Mouse (Mus musculus) layer of hippocampus, postnatal 10 days (tissue): Measurements from ENCODE around the gene Olfr324. TPM values are rescaled to one million over a fixed set of nuclear protein-coding genes. Genes with fewer than 3 reads are reported as not detected.
A peak's percentile ranks its signal among the peaks of the same experiment; 100 is the strongest.

Experiments
- DNase-seq, 2 experiments: peaks; one replicate each; pipeline ENCODE4 v3.0.0; 2021; ENCODE audit warnings: low spot score in 2 of 2
- total RNA-seq, 2 experiments: library from RNA; stranded (reverse); gene quantifications; 2 replicates each; pipeline ENCODE4 v1.2.3; 2021

Gene Olfr324
- total RNA-seq, 2 experiments from 2014 or later = not detected

- DNase-seq = no peak
These were observed 35.5 kb downstream of the Olfr324 start, which contains the start of gene Olfr323 for GRCm38 (mm10) chr11:58630401-58630800. TSS of gene Olfr323 (minus strand) at chr11:58630501.

GRCm38 (mm10) chr11:58634878-58635277, 40.0 kb downstream of the Olfr324 start:
- no peak for DNase-seq

GRCm38 (mm10) chr11:58636376-58636977, 41.6 kb downstream of the Olfr324 start:
- peak; percentile 62 to 73 for DNase-seq

- no peak for DNase-seq
These were observed 43.3 kb downstream of the Olfr324 start for GRCm38 (mm10) chr11:58638176-58638701.

- DNase-seq = peak in 1 of 2 experiments; percentile 23
These were observed 45.5 kb downstream of the Olfr324 start, which contains the start of gene Trim58 for GRCm38 (mm10) chr11:58640272-58640867. TSS of gene Trim58 (plus strand) at chr11:58640465.

GRCm38 (mm10) chr11:58641057-58641456, 46.1 kb downstream of the Olfr324 start:
- no peak for DNase-seq

- DNase-seq = no peak
These were observed 46.9 kb downstream of the Olfr324 start for GRCm38 (mm10) chr11:58641638-58642358.

GRCm38 (mm10) chr11:58643350-58643749, 48.4 kb downstream of the Olfr324 start:
- peak; percentile 26 to 27 for DNase-seq

Other genes starting within 250 kb of the Olfr324 start
- gene Lypd8, start 216.1 kb upstream of the Olfr324 start, total RNA-seq = not detected
- gene 1810065E05Rik, start 174.0 kb upstream of the Olfr324 start, total RNA-seq = not detected
- not detected for gene Gm12253, start 162.6 kb upstream of the Olfr324 start, total RNA-seq
- gene Lypd9, start 142.2 kb upstream of the Olfr324 start, total RNA-seq = not detected
- gene Olfr30, start 132.8 kb upstream of the Olfr324 start, total RNA-seq = not detected
- gene Olfr332, start 102.6 kb upstream of the Olfr324 start, total RNA-seq = not detected
- gene Olfr331, start 92.5 kb upstream of the Olfr324 start, total RNA-seq = not detected
- not detected for gene Olfr330, start 60.3 kb upstream of the Olfr324 start, total RNA-seq
- gene Olfr329-ps, start 48.7 kb upstream of the Olfr324 start, total RNA-seq = not detected
- under 1 TPM; 0.11 to 0.23 TPM for gene Olfr328, start 39.5 kb upstream of the Olfr324 start, total RNA-seq
- not detected for gene Olfr224, start 24.6 kb upstream of the Olfr324 start, total RNA-seq
- not detected for gene Olfr325, start 17.4 kb upstream of the Olfr324 start, total RNA-seq
- not detected for gene 2210407C18Rik, start 21.0 kb downstream of the Olfr324 start, total RNA-seq
- not detected for gene Olfr323, start 35.4 kb downstream of the Olfr324 start, total RNA-seq
- gene Trim58, start 45.4 kb downstream of the Olfr324 start, total RNA-seq = under 1 TPM in 1 of 2 experiments, not detected in 1; 0.20 TPM
- not detected for gene Olfr322, start 63.7 kb downstream of the Olfr324 start, total RNA-seq
- not detected for gene Olfr320, start 86.0 kb downstream of the Olfr324 start, total RNA-seq
- not detected for gene Olfr319, start 104.0 kb downstream of the Olfr324 start, total RNA-seq
- gene Olfr318, start 128.9 kb downstream of the Olfr324 start, total RNA-seq = under 1 TPM in 1 of 2 experiments, not detected in 1; 0.16 TPM
- gene Olfr317, start 144.1 kb downstream of the Olfr324 start, total RNA-seq = under 1 TPM in 1 of 2 experiments, not detected in 1; 0.49 TPM
- gene Olfr316, start 157.6 kb downstream of the Olfr324 start, total RNA-seq = under 1 TPM; 0.25 to 0.32 TPM
- not detected for gene Olfr315, start 178.1 kb downstream of the Olfr324 start, total RNA-seq
- not detected for gene Olfr314, start 187.8 kb downstream of the Olfr324 start, total RNA-seq
- 1 to 10 TPM; 5.3 to 6.9 TPM for gene Fam183b, start 206.8 kb downstream of the Olfr324 start, total RNA-seq
- gene Olfr313, start 219.9 kb downstream of the Olfr324 start, total RNA-seq = not detected
- gene Olfr312, start 234.1 kb downstream of the Olfr324 start, total RNA-seq = not detected
- gene Olfr311, start 244.1 kb downstream of the Olfr324 start, total RNA-seq = not detected